Mouse (Mus musculus) lung, postnatal 0 days (tissue): ENCODE data around the gene Zfp1. TPM values are rescaled to one million over a fixed set of nuclear protein-coding genes. Genes with fewer than 3 reads are reported as not detected.

Experiments
- ATAC-seq: fragments of 200-750 bp; cut with Nextera tagmentation; 2 replicates; pipeline ENCODE4 v1.8.0; 2017; ENCODE audit warnings: moderate library complexity
- DNase-seq: peaks from one replicate; pipeline ENCODE4 v3.0.0-alpha.2; 2016; ENCODE audit warnings: low spot score
- H3K27ac ChIP-seq: fragments of 300-500 bp; sonication (generic); 2 replicates; pipeline ENCODE4 v1.5.1; 2014; ENCODE audit warnings: antibody characterized with exemption, mild to moderate bottlenecking, low read length, mixed read lengths
- H3K27me3 ChIP-seq: fragments of 300-500 bp; sonication (generic); replicated peaks from 2 replicates; pipeline ENCODE4 v1.6.1; 2014; ENCODE audit warnings: low read length, mixed read lengths; ENCODE audit not compliant: insufficient read depth
- H3K36me3 ChIP-seq: fragments of 300-500 bp; sonication (generic); 2 replicates; pipeline ENCODE4 v1.6.1; 2014; ENCODE audit warnings: low read length, mixed read lengths; ENCODE audit not compliant: insufficient read depth
- H3K4me1 ChIP-seq: fragments of 300-500 bp; sonication (generic); 2 replicates; pipeline ENCODE4 v1.6.1; 2014; ENCODE audit warnings: antibody characterized with exemption, low read depth, low read length, mixed read lengths; ENCODE audit not compliant: insufficient read depth
- H3K4me2 ChIP-seq: fragments of 300-500 bp; sonication (generic); replicated peaks from 2 replicates; pipeline ENCODE4 v1.6.1; 2014; ENCODE audit warnings: low read depth, mild to moderate bottlenecking, low read length, moderate library complexity, mixed read lengths
- H3K4me3 ChIP-seq: fragments of 300-500 bp; sonication (generic); 2 replicates; pipeline ENCODE4 v1.5.1; 2014; ENCODE audit warnings: low read depth, low read length
- H3K9ac ChIP-seq: fragments of 300-500 bp; sonication (generic); replicated peaks from 2 replicates; pipeline ENCODE4 v1.6.1; 2014; ENCODE audit warnings: low read depth, mild to moderate bottlenecking
- H3K9me3 ChIP-seq: fragments of 300-500 bp; sonication (generic); 2 replicates; pipeline ENCODE4 v1.6.1; 2016; ENCODE audit warnings: low read length, mixed read lengths
- CTCF ChIP-seq: IDR thresholded peaks from 2 replicates; pipeline ENCODE4 v1.5.1; 2016; ENCODE audit warnings: antibody characterized with exemption, mild to moderate bottlenecking
- EP300 ChIP-seq: IDR thresholded peaks from 2 replicates; pipeline ENCODE4 v1.6.1; 2016; ENCODE audit warnings: antibody characterized with exemption, mild to moderate bottlenecking, control low read depth
- WGBS: fragments of 180-500 bp; shearing (Covaris S2); extraction: QIAGEN DNeasy Blood & Tissue Kit; methylation state at CpG from one replicate; pipeline ENCODE4 v1.1.7; 2014; 5-methylcytosine and 5-hydroxymethylcytosine counted together
- polyA plus RNA-seq: library from polyadenylated mRNA; unstranded; fragments of >200 nt; fragmentation: Nextera tagmentation; extraction: Ambion mirVana; gene quantifications from 2 replicates; pipeline ENCODE4 v1.2.1, GENCODE M21; 2015

Zfp1 gene
- polyA plus RNA-seq, 1 experiment from 2014 or later, result 11.1 TPM

GRCm38 (mm10) chr8:111686881-111687280 is 43.7 kb downstream of the Zfp1 start:
- no peak for TF ChIP-seq EP300
- no peak for TF ChIP-seq CTCF
- Histone ChIP-seq H3K27me3 (no peaks in the 10 kb centered on the region), H3K4me3 (no peak overlapping the region), H3K4me1 (no peaks in the 10 kb centered on the region), H3K4me2 (no peak overlapping the region), H3K36me3 (no peaks in the 10 kb centered on the region), H3K27ac (no peak overlapping the region), H3K9ac (no peak overlapping the region), H3K9me3 (no peaks in the 10 kb centered on the region)
- ATAC-seq, result no peak
- WGBS, result 70% methylated on average over 13 of the region's 13 CpGs
- DNase-seq, result no peak

GRCm38 (mm10) chr8:111690960-111691445 is 47.8 kb downstream of the Zfp1 start, which contains the start of gene Ctrb1:
Gene Ctrb1 (minus strand): TSS chr8:111691010.
- ATAC-seq (no peak), DNase-seq (no peak)
- Histone ChIP-seq H3K27ac (no peak within 1 kb of the TSS), H3K36me3 (no peaks in the 10 kb centered on the region), H3K9ac (no peak within 1 kb of the TSS), H3K4me3 (no peak within 1 kb of the TSS), H3K9me3 (no peaks in the 10 kb centered on the region), H3K27me3 (no peaks in the 10 kb centered on the region), H3K4me1 (no peaks in the 10 kb centered on the region), H3K4me2 (no peak within 1 kb of the TSS)
- no peak for TF ChIP-seq CTCF
- TF ChIP-seq EP300, result no peak
- 75% methylated on average over 2 of the region's 2 CpGs for WGBS

GRCm38 (mm10) chr8:111693261-111693741 is 50.1 kb downstream of the Zfp1 start:
- Histone ChIP-seq H3K36me3 (no peaks in the 10 kb centered on the region), H3K9me3 (no peaks in the 10 kb centered on the region), H3K9ac (no peak overlapping the region), H3K4me3 (no peak overlapping the region), H3K4me2 (no peak overlapping the region), H3K4me1 (no peaks in the 10 kb centered on the region), H3K27me3 (no peaks in the 10 kb centered on the region), H3K27ac (no peak overlapping the region)
- DNase-seq, result peak; percentile 29
- ATAC-seq, result peak; percentile 87
- WGBS, result 38% methylated on average over 6 of the region's 6 CpGs
- TF ChIP-seq EP300, result no peak
- TF ChIP-seq CTCF, result no peak

- H3K36me3 ChIP-seq, result no peaks in the 10 kb centered on the region
- TF ChIP-seq EP300, result no peak
- no peak for TF ChIP-seq CTCF
- no peaks in the 10 kb centered on the region for H3K4me1 ChIP-seq
- no peaks in the 10 kb centered on the region for H3K9me3 ChIP-seq
- H3K27me3 ChIP-seq, result no peaks in the 10 kb centered on the region
- no peak overlapping the region for H3K4me3 ChIP-seq
- ATAC-seq (no peak), DNase-seq (no peak)
- no peak overlapping the region for H3K4me2 ChIP-seq
- H3K27ac ChIP-seq, result no peak overlapping the region
- H3K9ac ChIP-seq, result no peak overlapping the region
- 40% methylated on average over 7 of the region's 7 CpGs for WGBS
These were observed 52.2 kb downstream of the Zfp1 start for GRCm38 (mm10) chr8:111695441-111695840.

GRCm38 (mm10) chr8:111697655-111698054 is 54.5 kb downstream of the Zfp1 start:
- Histone ChIP-seq H3K4me2 (no peak overlapping the region), H3K27me3 (no peaks in the 10 kb centered on the region), H3K36me3 (no peaks in the 10 kb centered on the region), H3K9ac (no peak overlapping the region), H3K9me3 (no peaks in the 10 kb centered on the region), H3K4me3 (no peak overlapping the region), H3K27ac (no peak overlapping the region), H3K4me1 (no peaks in the 10 kb centered on the region)
- no peak for TF ChIP-seq EP300
- no peak for TF ChIP-seq CTCF
- DNase-seq (no peak), ATAC-seq (no peak)
- WGBS, result 79% methylated on average over 10 of the region's 10 CpGs

- Histone ChIP-seq H3K27me3 (no peaks in the 10 kb centered on the region), H3K4me1 (no peaks in the 10 kb centered on the region), H3K36me3 (no peaks in the 10 kb centered on the region), H3K27ac (no peak overlapping the region), H3K4me2 (no peak overlapping the region), H3K9ac (no peak overlapping the region), H3K4me3 (no peak overlapping the region), H3K9me3 (no peaks in the 10 kb centered on the region)
- 8% methylated on average over 1 of the region's 1 CpGs for WGBS
- DNase-seq (no peak), ATAC-seq (no peak)
- no peak for TF ChIP-seq EP300
- TF ChIP-seq CTCF, result no peak
These were observed 55.8 kb downstream of the Zfp1 start for GRCm38 (mm10) chr8:111699035-111699434.

- no peak overlapping the region for H3K4me3 ChIP-seq
- H3K27me3 ChIP-seq, result no peaks in the 10 kb centered on the region
- H3K36me3 ChIP-seq, result no peaks in the 10 kb centered on the region
- no peak for TF ChIP-seq EP300
- TF ChIP-seq CTCF, result no peak
- DNase-seq (no peak), ATAC-seq (no peak)
- 69% methylated on average over 3 of the region's 3 CpGs for WGBS
- no peak overlapping the region for H3K9ac ChIP-seq
- H3K4me2 ChIP-seq, result no peak overlapping the region
- H3K27ac ChIP-seq, result no peak overlapping the region
- H3K4me1 ChIP-seq, result peaks cover 2% of the 10 kb centered on the region; the same call in 1 of the 2 replicates
- H3K9me3 ChIP-seq, result no peaks in the 10 kb centered on the region
These were observed 57.0 kb downstream of the Zfp1 start for GRCm38 (mm10) chr8:111700201-111700600.
